Mouse (Mus musculus) heart, embryonic 16.5 days (tissue): ENCODE data around the gene A930018P22Rik. TPM values are rescaled to one million over a fixed set of nuclear protein-coding genes. Genes with fewer than 3 reads are reported as not detected.
A peak's percentile ranks its signal among the peaks of the same experiment; 100 is the strongest.

Source experiments
- ATAC-seq: fragments of 200-750 bp; cut with Nextera tagmentation; replicated peaks from 2 replicates; pipeline ENCODE4 v1.8.0; 2017; ENCODE audit warnings: moderate number of reproducible peaks; ENCODE audit not compliant: insufficient read depth, low FRiP score; ENCODE audit errors: extremely low read depth
- H3K27ac ChIP-seq: fragments of 300-500 bp; sonication (generic); 2 replicates; pipeline ENCODE4 v1.5.1; 2014; ENCODE audit warnings: mild to moderate bottlenecking, low read length, control low read depth, moderate library complexity
- H3K27me3 ChIP-seq: fragments of 300-500 bp; sonication (generic); 2 replicates; pipeline ENCODE4 v1.6.1; 2014; ENCODE audit warnings: low read length, mixed read lengths; ENCODE audit not compliant: control insufficient read depth, insufficient read depth
- H3K36me3 ChIP-seq: fragments of 300-500 bp; sonication (generic); 2 replicates; pipeline ENCODE4 v1.6.1; 2014; ENCODE audit not compliant: control insufficient read depth, insufficient read depth
- H3K4me1 ChIP-seq: fragments of 300-500 bp; sonication (generic); 2 replicates; pipeline ENCODE4 v1.6.1; 2014; ENCODE audit warnings: low read length, mixed read lengths; ENCODE audit not compliant: control insufficient read depth, insufficient read depth
- H3K4me2 ChIP-seq: fragments of 300-500 bp; sonication (generic); 2 replicates; pipeline ENCODE4 v1.6.1; 2014; ENCODE audit warnings: low read depth, mild to moderate bottlenecking, control low read depth, low read length
- H3K4me3 ChIP-seq: fragments of 300-500 bp; sonication (generic); 2 replicates; pipeline ENCODE4 v1.5.1; 2014; ENCODE audit warnings: mild to moderate bottlenecking, control low read depth, low read length
- H3K9ac ChIP-seq: fragments of 300-500 bp; sonication (generic); 2 replicates; pipeline ENCODE4 v1.6.1; 2014; ENCODE audit warnings: low read length, control low read depth
- H3K9me3 ChIP-seq: fragments of 300-500 bp; sonication (generic); replicated peaks from 2 replicates; pipeline ENCODE4 v1.6.1; 2016; ENCODE audit warnings: low read length; ENCODE audit not compliant: control insufficient read depth
- WGBS: fragments of 180-500 bp; shearing (Covaris S2); extraction: QIAGEN DNeasy Blood & Tissue Kit; methylation state at CpG from one replicate; pipeline ENCODE4 v1.1.7; 2014; 5-methylcytosine and 5-hydroxymethylcytosine counted together
- polyA plus RNA-seq: library from polyadenylated mRNA; unstranded; fragments of >200 nt; fragmentation: Nextera tagmentation; extraction: Ambion mirVana; gene quantifications from 2 replicates; pipeline ENCODE4 v1.2.1, GENCODE M21; 2015

The A930018P22Rik gene
- polyA plus RNA-seq, 1 experiment from 2014 or later = not detected

DNA sequence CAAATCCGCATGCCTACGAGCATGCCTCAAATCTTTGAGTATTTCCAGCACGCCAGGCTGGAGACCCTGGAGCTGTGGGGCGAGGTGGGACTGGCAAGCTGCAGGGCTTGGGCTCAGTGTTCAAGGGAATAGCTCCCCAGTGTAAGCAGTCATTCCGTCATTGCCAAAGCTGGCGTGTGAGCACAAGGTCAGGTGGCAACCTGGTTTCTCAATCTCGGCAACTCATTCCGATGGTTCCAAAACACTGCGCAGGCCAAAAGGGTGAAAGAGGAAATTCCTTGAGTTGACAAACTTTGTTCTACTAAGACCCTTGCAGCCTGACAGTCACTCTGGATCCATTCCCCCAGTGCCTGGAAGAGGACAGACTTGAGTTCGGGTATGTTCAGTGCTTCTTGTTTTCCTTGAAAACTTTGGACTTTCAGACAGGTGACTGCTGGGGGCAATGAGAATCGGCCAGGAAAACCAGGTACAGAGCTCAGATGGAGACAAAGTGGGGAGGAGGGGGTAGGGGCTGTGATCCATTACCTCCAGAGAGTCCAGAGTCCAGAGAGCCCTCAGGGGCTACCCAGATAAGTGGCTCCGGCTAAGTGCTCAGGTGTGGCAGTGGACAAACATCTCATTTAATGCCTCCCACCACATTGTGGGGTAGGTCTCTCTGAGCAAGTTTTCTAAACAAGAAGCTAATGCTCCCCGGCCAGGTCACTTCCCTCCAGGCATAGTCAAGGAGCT, 6.4 kb downstream of the A930018P22Rik start:
- Histone ChIP-seq H3K27me3 (peaks cover 3% of the 10 kb centered on the region; the same call in 1 of the 2 replicates), H3K4me1 (peaks cover 5% of the 10 kb centered on the region), H3K4me2 (no peak overlapping the region), H3K4me3 (no peak overlapping the region), H3K9ac (no peak overlapping the region), H3K36me3 (no peaks in the 10 kb centered on the region), H3K27ac (no peak overlapping the region), H3K9me3 (no peaks in the 10 kb centered on the region)
- ATAC-seq = no peak
- 86% methylated on average over 13 of the region's 13 CpGs for WGBS

DNA sequence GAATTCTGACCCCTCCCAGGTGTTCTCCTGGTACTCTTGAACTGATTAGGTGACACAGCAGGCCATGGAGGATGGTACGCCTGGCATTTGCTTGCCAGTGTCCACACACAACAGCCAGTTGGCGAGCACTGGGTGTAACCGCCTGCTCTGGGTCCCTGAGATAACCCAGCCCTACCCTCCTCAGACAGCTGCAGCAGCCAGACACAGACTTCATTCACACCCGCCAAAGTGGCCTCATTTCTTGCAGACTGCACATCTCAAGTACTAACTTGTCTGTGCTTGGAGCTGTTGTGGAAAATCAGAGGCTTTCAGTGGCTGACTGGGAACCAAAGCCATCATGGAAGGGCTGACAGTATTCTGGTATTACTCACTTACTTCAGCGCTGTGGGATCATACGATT, 7.6 kb downstream of the A930018P22Rik start:
- H3K4me3 ChIP-seq = no peak overlapping the region
- no peak overlapping the region for H3K9ac ChIP-seq
- peaks cover 3% of the 10 kb centered on the region; the same call in 1 of the 2 replicates for H3K27me3 ChIP-seq
- no peak overlapping the region for H3K4me2 ChIP-seq
- 0 out of 2 replicates have a peak, but pooled peaks have one; percentile 20 for ATAC-seq
- no peaks in the 10 kb centered on the region for H3K36me3 ChIP-seq
- no peak overlapping the region for H3K27ac ChIP-seq
- no peaks in the 10 kb centered on the region for H3K4me1 ChIP-seq
- WGBS = 37% methylated on average over 6 of the region's 6 CpGs
- no peaks in the 10 kb centered on the region for H3K9me3 ChIP-seq

DNA sequence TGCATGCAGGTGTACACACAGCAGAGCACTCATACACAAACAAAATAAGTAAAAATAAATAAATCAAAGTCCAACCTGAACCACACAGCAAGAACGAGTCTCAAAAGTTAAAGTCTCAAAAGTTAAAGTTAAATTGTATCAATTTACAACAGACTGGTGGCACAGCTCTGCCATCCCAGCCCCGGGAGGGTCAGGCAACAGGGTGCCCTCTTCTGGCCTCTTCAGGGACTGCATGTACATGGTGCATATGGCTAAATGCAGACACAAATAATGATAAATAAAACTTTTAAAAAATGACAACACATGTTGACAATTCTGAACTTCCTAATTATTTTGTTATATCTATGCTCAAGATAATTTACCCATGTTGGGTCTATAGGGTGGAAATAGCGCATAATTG, 8.4 kb downstream of the A930018P22Rik start:
- H3K27me3 ChIP-seq = 0 out of 2 replicates have a peak, but pooled peaks cover 3% of the 10 kb centered on the region
- H3K9ac ChIP-seq = no peak overlapping the region
- H3K27ac ChIP-seq = no peak overlapping the region
- no peak overlapping the region for H3K4me3 ChIP-seq
- no peak for ATAC-seq
- no peaks in the 10 kb centered on the region for H3K36me3 ChIP-seq
- no peaks in the 10 kb centered on the region for H3K4me1 ChIP-seq
- no peaks in the 10 kb centered on the region for H3K9me3 ChIP-seq
- H3K4me2 ChIP-seq = no peak overlapping the region
- 71% methylated on average over 3 of the region's 3 CpGs for WGBS

DNA sequence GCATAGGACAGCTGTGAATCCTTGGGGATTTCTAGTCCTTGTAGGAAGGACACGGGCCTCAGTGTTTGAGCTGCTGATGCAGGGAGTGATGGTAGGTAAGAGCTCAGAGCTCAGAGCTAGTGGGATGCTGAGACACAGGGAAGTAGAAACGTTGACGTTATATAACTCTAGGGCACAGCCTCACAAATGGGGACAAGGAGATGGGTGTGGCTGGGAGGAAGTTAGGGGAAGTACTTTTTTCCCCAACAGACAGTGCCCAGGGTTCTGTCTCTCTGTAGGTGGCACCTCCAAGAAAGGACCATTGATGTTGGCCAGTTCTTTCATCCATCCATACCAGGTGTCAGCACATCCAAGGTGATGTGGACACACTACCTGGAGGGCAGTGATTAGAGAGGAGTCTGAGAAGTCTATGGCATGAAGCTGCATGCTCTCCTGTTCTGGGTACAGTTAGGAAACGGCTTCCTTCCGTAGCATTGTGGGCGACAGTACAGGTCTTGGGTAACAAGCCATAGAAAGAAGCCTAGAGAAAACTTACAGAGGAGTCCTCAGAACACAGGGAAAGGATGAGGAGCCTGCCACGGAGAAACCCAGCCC, 9.8 kb downstream of the A930018P22Rik start:
- H3K27me3 ChIP-seq = no peaks in the 10 kb centered on the region

DNA sequence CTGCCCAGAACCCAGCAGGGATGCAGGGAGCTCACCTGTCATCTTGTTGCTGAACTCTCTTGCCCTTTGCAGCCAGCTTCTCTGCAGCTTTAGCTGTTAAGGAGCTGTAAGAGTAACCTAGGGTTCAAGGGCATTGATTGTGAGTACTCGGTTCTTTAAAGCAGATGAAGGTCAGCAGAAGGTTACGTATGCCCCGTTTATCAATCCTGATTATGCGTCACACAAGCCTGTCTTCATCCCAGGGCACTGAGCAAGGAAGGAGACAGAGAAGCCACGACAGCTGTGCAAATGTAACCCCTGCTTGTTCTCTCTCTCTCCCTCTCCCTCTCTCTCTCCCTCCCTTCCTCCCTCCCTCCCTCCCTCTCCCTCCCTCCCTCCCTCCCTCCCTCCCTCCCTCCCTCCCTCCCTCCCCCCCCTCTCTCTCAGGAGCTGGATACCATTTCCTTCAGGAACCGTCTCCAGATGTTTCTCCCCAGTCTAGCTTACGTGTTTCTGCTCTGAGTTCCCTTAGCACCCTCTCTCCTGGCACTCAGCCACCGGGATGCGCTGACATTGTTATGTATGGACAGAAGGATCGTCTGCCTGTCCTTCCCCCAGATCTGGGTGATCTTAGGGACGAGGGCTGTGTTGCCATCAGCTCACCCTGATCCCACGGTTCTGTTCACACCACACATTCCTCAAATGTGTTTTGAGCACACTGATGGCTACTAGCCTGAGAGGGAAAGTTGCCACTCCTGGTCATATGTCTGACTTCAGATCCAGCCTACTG, 10.7 kb downstream of the A930018P22Rik start:
- no peak overlapping the region for H3K4me2 ChIP-seq
- H3K27ac ChIP-seq = no peak overlapping the region
- no peak overlapping the region for H3K9ac ChIP-seq
- no peak overlapping the region for H3K4me3 ChIP-seq
- no peak for ATAC-seq
- H3K27me3 ChIP-seq = no peaks in the 10 kb centered on the region
- no peaks in the 10 kb centered on the region for H3K9me3 ChIP-seq
- no peaks in the 10 kb centered on the region for H3K4me1 ChIP-seq
- 18% methylated on average over 12 of the region's 12 CpGs for WGBS
- no peaks in the 10 kb centered on the region for H3K36me3 ChIP-seq

More for the DNA sequence above, 9.8 kb downstream of the A930018P22Rik start:
- no peaks in the 10 kb centered on the region for H3K36me3 ChIP-seq
- WGBS = 71% methylated on average over 7 of the region's 7 CpGs
- H3K9ac ChIP-seq = no peak overlapping the region
- H3K4me3 ChIP-seq = no peak overlapping the region
- no peak for ATAC-seq
- no peak overlapping the region for H3K27ac ChIP-seq
- H3K9me3 ChIP-seq = no peaks in the 10 kb centered on the region
- no peak overlapping the region for H3K4me2 ChIP-seq
- H3K4me1 ChIP-seq = no peaks in the 10 kb centered on the region

DNA sequence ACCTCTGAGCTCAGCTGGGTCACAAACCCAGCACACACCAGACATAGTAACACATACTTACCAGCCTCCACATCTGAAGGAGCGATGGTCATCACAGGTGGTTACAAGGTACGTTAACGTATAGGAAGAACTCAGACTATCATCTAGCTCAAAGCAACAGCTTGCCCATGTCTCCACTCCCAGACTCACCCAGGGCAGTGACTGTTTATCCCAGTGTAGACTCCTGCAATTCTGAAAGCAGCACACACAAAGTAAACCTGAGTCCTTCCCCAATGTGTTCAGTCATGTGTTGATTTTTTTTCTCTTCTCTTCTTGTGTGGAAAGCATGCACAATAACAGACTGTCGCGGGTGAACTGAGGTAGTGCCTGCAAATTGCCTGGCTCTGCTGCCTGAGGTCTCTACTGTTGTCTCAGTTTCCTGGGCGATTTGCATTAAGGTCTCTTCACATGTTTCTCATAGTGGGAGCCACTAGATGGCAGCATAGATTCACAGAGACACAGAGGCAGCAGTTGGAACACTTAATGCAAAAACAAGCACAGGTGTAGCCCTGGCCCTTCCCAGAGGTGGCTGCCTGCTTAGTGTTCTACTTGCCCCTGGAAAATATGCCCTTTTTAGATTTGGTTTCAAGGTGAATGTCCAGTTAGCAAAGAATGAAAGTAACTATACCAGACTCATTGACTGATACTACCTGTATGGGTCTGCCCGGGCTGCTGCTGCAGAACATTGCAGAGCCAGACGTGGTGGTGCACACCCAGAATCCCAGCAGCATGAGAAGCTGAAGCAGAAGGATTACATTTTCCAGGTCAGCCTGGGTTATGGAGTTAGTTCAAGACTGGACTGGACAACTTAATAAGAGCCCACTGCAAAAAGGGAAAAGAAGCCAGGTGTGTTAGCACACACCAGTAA, 11.8 kb downstream of the A930018P22Rik start:
- Histone ChIP-seq H3K4me2 (no peak overlapping the region), H3K27me3 (no peaks in the 10 kb centered on the region), H3K4me1 (no peaks in the 10 kb centered on the region), H3K9me3 (no peaks in the 10 kb centered on the region), H3K9ac (no peak overlapping the region), H3K4me3 (no peak overlapping the region), H3K27ac (no peak overlapping the region), H3K36me3 (no peaks in the 10 kb centered on the region)
- 0 out of 2 replicates have a peak, but pooled peaks have one; percentile 33 for ATAC-seq
- 46% methylated on average over 8 of the region's 8 CpGs for WGBS

DNA sequence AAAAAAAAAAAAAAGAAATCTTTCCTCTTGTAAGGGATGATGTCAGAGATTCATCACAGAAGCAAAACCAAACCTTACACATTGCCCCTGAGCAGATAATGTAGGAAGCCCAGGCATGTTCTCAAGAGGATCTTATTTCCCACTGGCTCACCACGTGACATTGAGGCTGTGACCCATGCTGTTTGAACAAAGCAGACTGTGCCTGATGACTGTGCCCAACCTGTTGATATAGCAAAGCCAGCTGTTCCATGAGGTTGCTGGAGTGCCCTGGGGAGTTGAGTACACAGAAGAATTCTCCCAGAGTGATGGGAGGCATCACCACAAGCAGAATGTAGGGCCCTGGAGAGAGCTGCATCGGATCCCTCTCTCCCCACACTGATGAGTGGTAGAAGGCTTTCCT, 13.4 kb downstream of the A930018P22Rik start:
- WGBS = 59% methylated on average over 2 of the region's 2 CpGs
- no peaks in the 10 kb centered on the region for H3K36me3 ChIP-seq
- no peak overlapping the region for H3K4me3 ChIP-seq
- H3K27ac ChIP-seq = no peak overlapping the region
- H3K4me2 ChIP-seq = no peak overlapping the region
- ATAC-seq = no peak
- H3K27me3 ChIP-seq = no peaks in the 10 kb centered on the region
- H3K9me3 ChIP-seq = no peaks in the 10 kb centered on the region
- no peak overlapping the region for H3K9ac ChIP-seq
- H3K4me1 ChIP-seq = no peaks in the 10 kb centered on the region

DNA sequence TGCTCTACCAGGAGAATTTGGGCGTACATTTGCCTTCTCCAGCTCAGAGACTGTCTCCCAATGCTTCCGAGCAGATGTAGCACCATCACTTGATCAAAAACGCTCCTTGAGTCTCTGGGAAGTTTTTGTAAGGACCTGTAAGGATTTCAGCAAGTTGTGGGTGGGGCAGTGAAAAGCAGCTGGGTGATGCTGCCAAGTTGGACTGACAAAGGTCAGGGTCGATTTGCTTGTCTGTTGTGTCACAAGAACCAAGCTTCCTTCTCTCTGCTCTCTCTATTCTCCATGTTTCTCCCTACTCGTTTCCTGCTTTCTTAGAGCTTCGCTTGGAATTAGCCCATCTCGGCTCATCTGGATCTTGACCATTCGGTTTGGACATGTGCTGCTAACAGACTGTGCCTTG, 19.6 kb downstream of the A930018P22Rik start:
- Histone ChIP-seq H3K4me3 (no peak overlapping the region), H3K4me2 (no peak overlapping the region), H3K9ac (no peak overlapping the region), H3K9me3 (no peaks in the 10 kb centered on the region), H3K4me1 (no peaks in the 10 kb centered on the region), H3K36me3 (no peaks in the 10 kb centered on the region), H3K27me3 (no peaks in the 10 kb centered on the region), H3K27ac (no peak overlapping the region)
- ATAC-seq = no peak
- 85% methylated on average over 8 of the region's 8 CpGs for WGBS
